Mouse (Mus musculus) ES-Bruce4 (cell line): ENCODE measurements around the gene Jsrp1.

Experiments
- CTCF ChIP-seq: IDR thresholded peaks from one replicate; pipeline ENCODE4 v1.8.1; 2011; ENCODE audit warnings: low read depth, low read length
- POLR2A ChIP-seq: IDR thresholded peaks from one replicate; pipeline ENCODE4 v1.8.1; 2011; ENCODE audit warnings: low read length; ENCODE audit not compliant: insufficient read depth

GRCm38 (mm10) chr10:80799070-80799566, 14.2 kb downstream of the Jsrp1 start:
- no peak for TF ChIP-seq POLR2A
- no peak for TF ChIP-seq CTCF
